Mouse (Mus musculus) gonadal fat pad, adult 2 months (tissue): ENCODE measurements around the gene Krtap1-3. TPM values are rescaled to one million over a fixed set of nuclear protein-coding genes. Genes with fewer than 3 reads are reported as not detected.
"Not testable (repeated sequence)": the region's sequence is repeated elsewhere in the genome, so short reads cannot be mapped to it uniquely, and the experiment has no call there.

Experiments used
- DNase-seq: peaks from one replicate; pipeline ENCODE4 v3.0.0-alpha.2; 2012; ENCODE audit warnings: low read depth
- polyA plus RNA-seq: library from polyadenylated mRNA; depleted of rRNA; stranded (reverse); fragments of >200 nt; gene quantifications from 2 replicates; pipeline ENCODE4 v1.2.3, GENCODE M21; 2012; rRNA removed

Krtap1-3 gene
- not detected in 2 replicates for polyA plus RNA-seq

- DNase-seq = no peak
Observed at GRCm38 (mm10) chr11:99590981-99591380, at the start of gene Krtap1-3. Gene Krtap1-3 (minus strand): TSS chr11:99591339.

- DNase-seq = no peak
Observed at GRCm38 (mm10) chr11:99640926-99641325, 49.8 kb upstream of the Krtap1-3 start.

- DNase-seq = no peak
Observed at GRCm38 (mm10) chr11:99637086-99637485, 45.9 kb upstream of the Krtap1-3 start.

- no peak for DNase-seq
Observed at GRCm38 (mm10) chr11:99634653-99635134, 43.6 kb upstream of the Krtap1-3 start, which contains the start of gene Krtap4-2. Gene Krtap4-2 (minus strand): TSS chr11:99635084.

- no peak for DNase-seq
Observed at GRCm38 (mm10) chr11:99633293-99633692, 42.2 kb upstream of the Krtap1-3 start.

- no peak for DNase-seq
Observed at GRCm38 (mm10) chr11:99630890-99631289, 39.8 kb upstream of the Krtap1-3 start.

GRCm38 (mm10) chr11:99628138-99628537, 37.0 kb upstream of the Krtap1-3 start, which contains the start of gene Krtap4-1:
Gene Krtap4-1 (minus strand): TSS chr11:99628238.
- no peak for DNase-seq

- DNase-seq = no peak
Observed at GRCm38 (mm10) chr11:99620335-99620734, 29.2 kb upstream of the Krtap1-3 start, which contains the start of gene Gm11562. Gene Gm11562 (minus strand): TSS chr11:99620435.

GRCm38 (mm10) chr11:99614796-99615363, 23.7 kb upstream of the Krtap1-3 start, which contains the start of gene Krtap2-4:
Gene Krtap2-4 (minus strand): TSS chr11:99614846.
- DNase-seq = no peak

- DNase-seq = not testable (repeated sequence)
Observed at GRCm38 (mm10) chr11:99610089-99610488, 18.9 kb upstream of the Krtap1-3 start, which contains the start of gene Gm11937. Gene Gm11937 (minus strand): TSS chr11:99610189.

- DNase-seq = no peak
Observed at GRCm38 (mm10) chr11:99609126-99609525, 18.0 kb upstream of the Krtap1-3 start.

- DNase-seq = not testable (repeated sequence)
Observed at GRCm38 (mm10) chr11:99603208-99603607, 12.1 kb upstream of the Krtap1-3 start, which contains the start of gene Gm11938. Gene Gm11938 (minus strand): TSS chr11:99603308.

GRCm38 (mm10) chr11:99597742-99598141, 6.6 kb upstream of the Krtap1-3 start, which contains the start of gene Krtap9-3:
Gene Krtap9-3 (minus strand): TSS chr11:99598105.
- DNase-seq = not testable (repeated sequence)

- DNase-seq = no peak
Observed at GRCm38 (mm10) chr11:99585096-99585495, 6.0 kb downstream of the Krtap1-3 start.

GRCm38 (mm10) chr11:99583245-99583704, 7.9 kb downstream of the Krtap1-3 start, which contains the start of gene Krtap1-4:
Gene Krtap1-4 (minus strand): TSS chr11:99583654.
- no peak for DNase-seq

- no peak for DNase-seq
Observed at GRCm38 (mm10) chr11:99581564-99581963, 9.6 kb downstream of the Krtap1-3 start.

- DNase-seq = no peak
Observed at GRCm38 (mm10) chr11:99581051-99581450, 10.1 kb downstream of the Krtap1-3 start.

GRCm38 (mm10) chr11:99580636-99581035, 10.5 kb downstream of the Krtap1-3 start, which contains the start of gene Krtap1-5:
Gene Krtap1-5 (minus strand): TSS chr11:99581016.
- no peak for DNase-seq

GRCm38 (mm10) chr11:99574106-99574505, 17.0 kb downstream of the Krtap1-3 start:
- peak; percentile 2 for DNase-seq

GRCm38 (mm10) chr11:99573164-99573563, 18.0 kb downstream of the Krtap1-3 start:
- DNase-seq = no peak

- no peak for DNase-seq
Observed at GRCm38 (mm10) chr11:99566530-99566929, 24.6 kb downstream of the Krtap1-3 start, which contains the start of gene Krtap3-1. Gene Krtap3-1 (minus strand): TSS chr11:99566630.

GRCm38 (mm10) chr11:99562580-99562979, 28.6 kb downstream of the Krtap1-3 start:
- DNase-seq = no peak

- no peak for DNase-seq
Observed at GRCm38 (mm10) chr11:99559366-99559765, 31.8 kb downstream of the Krtap1-3 start, which contains the start of gene Gm11939. Gene Gm11939 (minus strand): TSS chr11:99559466.
